Mouse (Mus musculus) liver, postnatal 0 days (tissue): ENCODE measurements around the gene Spata21. TPM values are rescaled to one million over a fixed set of nuclear protein-coding genes. Genes with fewer than 3 reads are reported as not detected.

Experiments
- ATAC-seq: fragments of 200-750 bp; cut with Nextera tagmentation; 2 replicates; pipeline ENCODE4 v1.8.0; 2017; ENCODE audit warnings: mild to moderate bottlenecking, moderate library complexity
- DNase-seq: peaks from one replicate; pipeline ENCODE4 v3.0.0-alpha.2; 2016
- H3K27ac ChIP-seq: fragments of 300-500 bp; sonication (generic); 2 replicates; pipeline ENCODE4 v1.5.1; 2014; ENCODE audit warnings: antibody characterized with exemption, moderate library complexity, mild to moderate bottlenecking, low read depth
- H3K27me3 ChIP-seq: fragments of 300-500 bp; sonication (generic); 2 replicates; pipeline ENCODE4 v1.6.1; 2014; ENCODE audit warnings: low read length, control low read depth, mixed read lengths; ENCODE audit not compliant: insufficient read depth
- H3K36me3 ChIP-seq: fragments of 300-500 bp; sonication (generic); replicated peaks from 2 replicates; pipeline ENCODE4 v1.6.1; 2014; ENCODE audit warnings: mild to moderate bottlenecking, control low read depth, low read length, moderate library complexity, mixed read lengths; ENCODE audit not compliant: insufficient read depth
- H3K4me1 ChIP-seq: fragments of 300-500 bp; sonication (generic); 2 replicates; pipeline ENCODE4 v1.6.1; 2014; ENCODE audit warnings: antibody characterized with exemption, mild to moderate bottlenecking, control low read depth; ENCODE audit not compliant: insufficient read depth
- H3K4me2 ChIP-seq: fragments of 300-500 bp; sonication (generic); 2 replicates; pipeline ENCODE4 v1.6.1; 2014; ENCODE audit warnings: low read depth, mild to moderate bottlenecking, low read length, moderate library complexity, mixed read lengths
- H3K4me3 ChIP-seq: fragments of 300-500 bp; sonication (generic); 2 replicates; pipeline ENCODE4 v1.5.1; 2014; ENCODE audit warnings: low read depth, low read length
- H3K9ac ChIP-seq: fragments of 300-500 bp; sonication (generic); replicated peaks from 2 replicates; pipeline ENCODE4 v1.6.1; 2014; ENCODE audit warnings: mild to moderate bottlenecking, moderate library complexity
- H3K9me3 ChIP-seq: fragments of 300-500 bp; sonication (generic); 2 replicates; pipeline ENCODE4 v1.6.1; 2016; ENCODE audit warnings: mild to moderate bottlenecking, control low read depth, low read length, mixed read lengths
- CTCF ChIP-seq: sonication (generic); IDR thresholded peaks from 2 replicates; pipeline ENCODE4 v1.5.1; 2016; ENCODE audit warnings: antibody characterized with exemption, low read depth
- EP300 ChIP-seq: IDR thresholded peaks from 2 replicates; pipeline ENCODE4 v1.6.1; 2016; ENCODE audit warnings: antibody characterized with exemption, low read depth, mild to moderate bottlenecking
- WGBS: fragments of 180-500 bp; shearing (Covaris S2); extraction: QIAGEN DNeasy Blood & Tissue Kit; methylation state at CpG from one replicate; pipeline ENCODE4 v1.1.7; 2014; ENCODE audit not compliant: insufficient replicate concordance; 5-methylcytosine and 5-hydroxymethylcytosine counted together
- polyA plus RNA-seq: library from polyadenylated mRNA; unstranded; fragments of >200 nt; fragmentation: Nextera tagmentation; extraction: Ambion mirVana; gene quantifications from 2 replicates; pipeline ENCODE4 v1.2.1, GENCODE M21; 2015

Gene Spata21
- polyA plus RNA-seq, 1 experiment from 2014 or later = not detected

GRCm38 (mm10) chr4:141072502-141072901 is 15.6 kb upstream of the Spata21 start:
- Histone ChIP-seq H3K27me3 (no peaks in the 10 kb centered on the region), H3K27ac (no peak overlapping the region), H3K9me3 (no peaks in the 10 kb centered on the region), H3K9ac (no peak overlapping the region), H3K36me3 (peaks cover 60% of the 10 kb centered on the region), H3K4me1 (peaks cover 46% of the 10 kb centered on the region), H3K4me2 (no peak overlapping the region), H3K4me3 (no peak overlapping the region)
- WGBS = 87% methylated on average over 11 of the region's 11 CpGs
- DNase-seq (no peak), ATAC-seq (no peak)
- TF ChIP-seq EP300 (no peak), CTCF (no peak)

- Histone ChIP-seq H3K4me1 (peaks cover 46% of the 10 kb centered on the region), H3K36me3 (peaks cover 49% of the 10 kb centered on the region), H3K27me3 (no peaks in the 10 kb centered on the region), H3K9ac (peak overlapping the region; percentile 55; the same call in 1 of the 2 replicates), H3K27ac (peak overlapping the region; percentile 69), H3K4me3 (0 out of 2 replicates have a peak overlapping the region, but pooled peaks have one; percentile 8), H3K9me3 (no peaks in the 10 kb centered on the region), H3K4me2 (peak overlapping the region; percentile 57)
- WGBS = 62% methylated on average over 9 of the region's 9 CpGs
- peak; percentile 80 for DNase-seq
- peak; percentile 43 for ATAC-seq
- TF ChIP-seq CTCF (no peak), EP300 (no peak)
Measured at GRCm38 (mm10) chr4:141073661-141074060, 14.5 kb upstream of the Spata21 start.

GRCm38 (mm10) chr4:141074109-141074508 is 14.0 kb upstream of the Spata21 start:
- Histone ChIP-seq H3K9me3 (no peaks in the 10 kb centered on the region), H3K9ac (peak overlapping the region; percentile 55), H3K4me2 (peak overlapping the region; percentile 57), H3K27ac (peak overlapping the region; percentile 69), H3K4me1 (peaks cover 43% of the 10 kb centered on the region), H3K36me3 (peaks cover 44% of the 10 kb centered on the region), H3K27me3 (no peaks in the 10 kb centered on the region), H3K4me3 (0 out of 2 replicates have a peak overlapping the region, but pooled peaks have one; percentile 8)
- peak; percentile 24; the same call in 1 of the 2 replicates for ATAC-seq
- 0 out of 2 replicates have a peak, but pooled peaks have one; percentile 61 for TF ChIP-seq EP300
- TF ChIP-seq CTCF = no peak
- no peak for DNase-seq
- 58% methylated on average over 4 of the region's 4 CpGs for WGBS

GRCm38 (mm10) chr4:141076761-141077506 is 11.2 kb upstream of the Spata21 start:
- H3K36me3 ChIP-seq = peaks cover 16% of the 10 kb centered on the region
- peak overlapping the region; percentile 79 for H3K4me3 ChIP-seq
- H3K4me1 ChIP-seq = peaks cover 38% of the 10 kb centered on the region
- H3K27ac ChIP-seq = peak overlapping the region; percentile 88
- TF ChIP-seq CTCF (no peak), EP300 (peak; percentile 48; the same call in 1 of the 2 replicates)
- DNase-seq (peak; percentile 68), ATAC-seq (peak; percentile 33)
- peak overlapping the region; percentile 85 for H3K9ac ChIP-seq
- no peaks in the 10 kb centered on the region for H3K9me3 ChIP-seq
- WGBS = 30% methylated on average over 17 of the region's 17 CpGs
- H3K27me3 ChIP-seq = no peaks in the 10 kb centered on the region
- peak overlapping the region; percentile 95 for H3K4me2 ChIP-seq

GRCm38 (mm10) chr4:141077681-141078509 is 10.2 kb upstream of the Spata21 start, which contains the start of gene Necap2:
Gene Necap2 (minus strand): TSS chr4:141078357.
- Histone ChIP-seq H3K27ac (peak within 1 kb of the TSS; percentile 88), H3K4me3 (peak within 1 kb of the TSS; percentile 79), H3K9ac (peak within 1 kb of the TSS; percentile 85), H3K36me3 (peaks cover 9% of the 10 kb centered on the region), H3K9me3 (no peaks in the 10 kb centered on the region), H3K27me3 (no peaks in the 10 kb centered on the region), H3K4me1 (peaks cover 37% of the 10 kb centered on the region), H3K4me2 (peak within 1 kb of the TSS; percentile 95)
- DNase-seq = peak; percentile 96
- ATAC-seq = peak; percentile 86
- peak; percentile 75 for TF ChIP-seq EP300
- TF ChIP-seq CTCF = peak; percentile 92
- WGBS = 1% methylated on average over 67 of the region's 67 CpGs
